Mouse (Mus musculus) cortical plate, adult 2 months (tissue): Measurements from ENCODE around the gene Ccdc162. TPM values are rescaled to one million over a fixed set of nuclear protein-coding genes. Genes with fewer than 3 reads are reported as not detected.

ENCODE experiments used
- H3K27ac ChIP-seq: fragments of 200-500 bp; 2 replicates; pipeline ENCODE4 v1.5.1; 2012; ENCODE audit warnings: low read length, control low read depth, inconsistent platforms; ENCODE audit not compliant: insufficient read depth
- H3K4me1 ChIP-seq: fragments of 200-500 bp; 2 replicates; pipeline ENCODE4 v1.6.1; 2011; ENCODE audit warnings: low read length; ENCODE audit not compliant: control insufficient read depth, insufficient read depth
- H3K4me3 ChIP-seq: fragments of 200-500 bp; 2 replicates; pipeline ENCODE4 v1.5.1; 2011; ENCODE audit warnings: mild to moderate bottlenecking, low read length, control low read depth; ENCODE audit not compliant: insufficient read depth
- CTCF ChIP-seq: fragments of 200-500 bp; IDR thresholded peaks from 2 replicates; pipeline ENCODE4 v1.5.1; 2011; ENCODE audit warnings: mild to moderate bottlenecking, control low read depth, low read length; ENCODE audit not compliant: insufficient read depth; ENCODE audit errors: extremely low read depth
- POLR2A ChIP-seq: fragments of 200-500 bp; IDR thresholded peaks from 2 replicates; pipeline ENCODE4 v1.6.1; 2011; ENCODE audit warnings: mild to moderate bottlenecking, low read length, control low read depth; ENCODE audit not compliant: insufficient read depth; ENCODE audit errors: extremely low read depth
- polyA plus RNA-seq: library from polyadenylated mRNA; depleted of rRNA; stranded (reverse); fragments of >200 nt; gene quantifications from 2 replicates; pipeline ENCODE4 v1.2.3, GENCODE M21; 2012

Ccdc162 gene
- polyA plus RNA-seq, 1 experiment = 0.88 TPM

DNA sequence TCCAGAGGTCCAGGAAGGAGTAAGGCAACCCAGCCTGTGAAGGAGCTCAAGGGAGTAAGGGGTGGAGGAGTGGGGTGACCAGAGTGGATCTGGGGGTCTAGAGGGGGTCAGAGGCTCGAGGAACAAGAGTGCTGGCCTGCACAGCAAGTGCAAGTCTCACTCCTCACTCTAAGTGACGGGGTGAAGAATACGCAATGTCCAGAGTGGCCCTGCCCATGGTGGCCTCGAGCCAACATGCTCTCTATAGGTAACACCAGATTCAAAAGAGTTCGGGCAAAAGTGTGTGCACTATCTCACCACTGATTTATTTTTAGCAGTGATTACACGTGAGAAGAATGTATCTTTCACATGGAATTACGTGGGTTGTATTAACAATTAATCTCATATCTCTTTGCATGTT, 63.4 kb downstream of the Ccdc162 start:
- Histone ChIP-seq H3K4me3 (no peak overlapping the region), H3K4me1 (no peaks in the 10 kb centered on the region), H3K27ac (no peak overlapping the region)
- no peak for TF ChIP-seq POLR2A

DNA sequence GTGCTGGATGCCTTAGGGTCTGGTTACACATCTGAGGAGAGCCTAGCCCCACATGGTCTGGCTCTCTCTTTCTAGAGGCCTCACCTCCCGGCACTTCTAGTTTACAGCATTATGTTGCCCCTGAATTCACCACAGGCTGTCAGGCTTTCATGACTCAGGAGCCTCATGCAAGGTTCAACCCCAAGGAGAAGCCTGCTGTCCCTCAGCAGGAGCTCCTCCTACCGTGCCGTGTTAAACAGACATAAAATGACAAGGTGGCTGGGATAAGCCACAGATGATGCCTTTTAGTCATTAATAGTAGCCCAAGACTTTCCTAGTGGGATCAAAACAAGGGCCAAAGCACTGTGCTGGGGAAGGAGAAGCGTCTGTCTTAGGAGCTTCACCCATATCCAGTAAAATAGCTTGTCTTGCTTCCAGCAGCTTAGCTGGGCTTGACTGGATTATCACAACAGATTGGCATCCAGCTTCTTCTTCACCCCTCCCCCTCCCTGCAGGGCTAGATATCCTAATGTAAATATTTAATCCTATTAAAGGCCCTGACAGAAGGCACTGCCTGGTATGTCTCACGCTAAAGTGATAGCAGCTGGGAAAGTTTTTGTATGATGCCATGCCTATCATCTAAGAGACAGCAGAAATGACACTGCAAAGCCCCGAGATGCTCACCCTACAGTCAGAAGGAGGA, 64.2 kb downstream of the Ccdc162 start:
- no peaks in the 10 kb centered on the region for H3K4me1 ChIP-seq
- no peak overlapping the region for H3K4me3 ChIP-seq
- TF ChIP-seq CTCF (no peak), POLR2A (no peak)
- no peak overlapping the region for H3K27ac ChIP-seq

DNA sequence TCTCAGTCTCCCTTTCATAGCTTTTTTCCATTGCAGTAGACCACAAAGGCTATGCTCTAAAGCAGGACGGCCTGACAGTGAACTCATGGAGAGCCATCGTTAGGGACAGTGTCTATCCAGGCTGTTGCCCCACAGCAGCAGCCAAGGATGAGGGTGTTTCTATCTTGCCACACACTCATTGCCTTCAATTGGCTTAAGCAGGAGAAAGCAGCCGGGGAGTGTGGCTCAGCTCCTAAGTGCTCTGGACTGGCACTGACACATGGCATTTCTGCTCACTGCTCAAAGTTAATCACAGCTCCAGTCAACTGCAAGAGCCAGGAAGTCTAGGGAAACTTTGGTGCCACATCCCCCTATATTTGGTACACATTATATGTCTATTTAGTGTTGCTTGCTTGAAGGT, 64.9 kb downstream of the Ccdc162 start:
- no peak overlapping the region for H3K27ac ChIP-seq
- TF ChIP-seq CTCF (no peak), POLR2A (no peak)
- no peak overlapping the region for H3K4me3 ChIP-seq
- no peaks in the 10 kb centered on the region for H3K4me1 ChIP-seq

DNA sequence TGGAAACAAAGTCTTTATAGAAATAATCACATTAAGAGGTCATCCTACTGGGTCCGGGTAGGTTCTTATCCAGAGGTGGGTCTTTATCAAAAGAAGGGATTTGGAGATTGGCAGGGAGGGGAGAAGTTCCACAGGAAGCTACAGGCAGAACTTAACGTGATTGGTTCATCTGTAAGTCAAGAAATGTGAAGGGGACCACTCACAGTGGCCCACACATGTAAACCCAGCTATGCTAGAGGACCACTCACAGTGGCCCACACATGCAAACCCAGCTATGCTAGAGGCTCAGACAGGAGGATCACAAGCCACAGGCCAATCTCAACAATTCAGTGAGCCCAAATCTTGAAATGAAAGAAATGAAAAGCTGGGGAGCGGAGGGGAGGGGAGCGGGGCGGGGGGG, 67.2 kb downstream of the Ccdc162 start:
- TF ChIP-seq POLR2A = no peak
- no peak for TF ChIP-seq CTCF
- H3K27ac ChIP-seq = no peak overlapping the region
- H3K4me3 ChIP-seq = no peak overlapping the region
- H3K4me1 ChIP-seq = no peaks in the 10 kb centered on the region

- H3K4me1 ChIP-seq = no peaks in the 10 kb centered on the region
- no peak overlapping the region for H3K4me3 ChIP-seq
- H3K27ac ChIP-seq = no peak overlapping the region
- TF ChIP-seq CTCF (no peak), POLR2A (no peak)
Observed at GRCm38 (mm10) chr10:41638776-41639175, 77.7 kb downstream of the Ccdc162 start.

DNA sequence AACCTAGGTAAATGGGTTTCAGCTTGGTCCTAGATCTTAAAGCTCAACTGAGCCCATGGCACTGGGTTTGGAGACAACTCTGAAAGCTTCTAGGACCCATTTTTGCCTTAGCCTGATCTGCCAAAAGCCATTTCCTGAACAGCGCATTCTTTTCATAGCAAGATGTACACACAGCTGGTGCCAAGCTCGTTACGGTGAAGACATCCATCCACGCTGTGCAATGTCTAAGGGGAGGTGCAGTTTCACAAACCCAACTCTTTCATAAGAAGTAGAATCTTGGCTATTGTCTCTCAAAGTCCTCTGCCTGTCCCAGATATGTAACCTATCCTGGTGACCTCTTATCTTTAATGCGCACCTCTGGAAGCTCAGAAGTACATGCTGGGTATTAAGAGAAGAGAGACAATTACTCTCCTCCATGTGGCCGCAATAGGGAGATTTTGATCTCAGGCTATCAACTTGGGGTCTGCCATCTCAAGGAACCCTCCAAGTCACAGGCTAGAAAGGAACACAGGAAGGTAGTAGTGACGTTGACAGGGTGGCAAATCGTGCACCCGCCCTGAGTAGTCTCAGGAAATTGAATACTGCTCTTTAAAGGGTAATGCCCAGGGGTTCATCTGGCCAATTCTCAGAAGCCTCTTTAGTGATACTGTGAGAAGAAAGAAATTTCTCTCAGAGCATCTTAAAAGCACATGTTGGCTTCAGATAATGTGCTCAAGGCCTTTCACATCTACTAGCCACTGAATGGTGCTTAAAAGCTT, 81.0 kb downstream of the Ccdc162 start:
- H3K4me1 ChIP-seq = no peaks in the 10 kb centered on the region
- no peak overlapping the region for H3K27ac ChIP-seq
- TF ChIP-seq CTCF = no peak
- H3K4me3 ChIP-seq = no peak overlapping the region

DNA sequence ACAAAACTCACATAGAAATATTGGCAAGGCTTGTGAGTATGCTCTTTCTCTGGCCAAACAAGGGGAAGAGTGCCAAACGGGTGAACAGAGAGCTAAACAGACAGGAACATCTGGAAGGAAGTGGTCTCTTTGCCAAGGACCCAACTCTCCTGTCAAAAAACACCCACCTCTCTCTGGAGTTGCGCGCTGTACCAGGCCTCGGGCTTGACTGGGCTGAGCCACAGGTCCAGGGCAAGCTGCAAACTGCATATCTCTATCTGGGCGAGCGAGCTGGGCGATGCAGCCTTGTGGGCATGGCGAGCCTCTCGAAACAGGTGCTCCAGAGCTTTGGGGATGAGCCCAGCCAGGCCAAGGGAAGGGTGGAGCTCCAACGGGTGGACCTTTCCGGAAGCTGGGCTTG, 82.6 kb downstream of the Ccdc162 start:
- TF ChIP-seq POLR2A (no peak), CTCF (no peak)
- Histone ChIP-seq H3K4me3 (no peak overlapping the region), H3K27ac (no peak overlapping the region), H3K4me1 (no peaks in the 10 kb centered on the region)

DNA sequence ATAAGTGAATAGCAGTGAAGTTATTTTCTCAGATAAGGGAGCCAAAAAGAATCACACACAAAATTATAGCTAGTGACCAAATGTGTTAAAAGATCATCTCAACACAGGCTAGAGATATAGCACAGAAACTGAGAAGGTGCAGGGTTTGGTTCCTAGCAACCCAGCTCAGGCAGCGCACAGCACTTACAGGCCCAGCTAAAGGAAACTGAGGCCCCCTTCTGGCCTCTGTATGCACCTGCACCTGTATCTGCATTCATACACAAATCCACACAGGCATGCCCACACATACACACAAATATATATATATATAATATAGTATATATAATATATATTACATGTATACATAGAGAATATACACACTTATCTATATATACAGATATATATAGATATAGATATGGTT, 84.4 kb downstream of the Ccdc162 start:
- no peak overlapping the region for H3K4me3 ChIP-seq
- H3K27ac ChIP-seq = no peak overlapping the region
- no peaks in the 10 kb centered on the region for H3K4me1 ChIP-seq
- TF ChIP-seq CTCF = no peak
- no peak for TF ChIP-seq POLR2A

DNA sequence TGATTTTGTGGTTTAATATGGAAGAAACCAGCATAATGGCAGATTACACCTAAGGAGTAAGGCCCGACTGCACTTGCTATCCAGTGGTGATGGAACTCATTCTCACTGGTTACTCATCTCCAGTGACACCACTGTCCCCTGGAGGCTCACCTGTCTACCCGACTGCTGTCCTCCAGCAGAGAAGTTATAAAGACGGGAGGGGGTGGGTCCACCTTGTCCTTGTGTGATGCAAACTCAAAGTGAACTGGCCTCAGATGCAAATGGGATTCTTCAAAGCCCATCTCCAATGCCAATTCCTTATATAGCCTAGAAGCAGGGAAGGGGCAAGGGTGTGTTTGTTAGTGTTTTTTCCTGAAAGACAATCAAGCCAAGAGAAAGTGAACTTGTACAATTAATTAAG, 89.4 kb downstream of the Ccdc162 start:
- TF ChIP-seq CTCF (no peak), POLR2A (no peak)
- no peaks in the 10 kb centered on the region for H3K4me1 ChIP-seq
- no peak overlapping the region for H3K27ac ChIP-seq
- no peak overlapping the region for H3K4me3 ChIP-seq

- no peak for TF ChIP-seq POLR2A
- TF ChIP-seq CTCF = no peak
- H3K4me1 ChIP-seq = no peaks in the 10 kb centered on the region
- no peak overlapping the region for H3K27ac ChIP-seq
- H3K4me3 ChIP-seq = no peak overlapping the region
Observed at GRCm38 (mm10) chr10:41619988-41620387, 96.4 kb downstream of the Ccdc162 start.
